Mouse (Mus musculus): Measurements from ENCODE around the gene Camk1. TPM values are rescaled to one million over a fixed set of nuclear protein-coding genes. Genes with fewer than 3 reads are reported as not detected.

Gene Camk1
- 47.2 and 54.3 TPM in 2 replicates for polyA plus RNA-seq (2016; fragmentation: Nextera tagmentation; extraction: Ambion mirVana)

DNA sequence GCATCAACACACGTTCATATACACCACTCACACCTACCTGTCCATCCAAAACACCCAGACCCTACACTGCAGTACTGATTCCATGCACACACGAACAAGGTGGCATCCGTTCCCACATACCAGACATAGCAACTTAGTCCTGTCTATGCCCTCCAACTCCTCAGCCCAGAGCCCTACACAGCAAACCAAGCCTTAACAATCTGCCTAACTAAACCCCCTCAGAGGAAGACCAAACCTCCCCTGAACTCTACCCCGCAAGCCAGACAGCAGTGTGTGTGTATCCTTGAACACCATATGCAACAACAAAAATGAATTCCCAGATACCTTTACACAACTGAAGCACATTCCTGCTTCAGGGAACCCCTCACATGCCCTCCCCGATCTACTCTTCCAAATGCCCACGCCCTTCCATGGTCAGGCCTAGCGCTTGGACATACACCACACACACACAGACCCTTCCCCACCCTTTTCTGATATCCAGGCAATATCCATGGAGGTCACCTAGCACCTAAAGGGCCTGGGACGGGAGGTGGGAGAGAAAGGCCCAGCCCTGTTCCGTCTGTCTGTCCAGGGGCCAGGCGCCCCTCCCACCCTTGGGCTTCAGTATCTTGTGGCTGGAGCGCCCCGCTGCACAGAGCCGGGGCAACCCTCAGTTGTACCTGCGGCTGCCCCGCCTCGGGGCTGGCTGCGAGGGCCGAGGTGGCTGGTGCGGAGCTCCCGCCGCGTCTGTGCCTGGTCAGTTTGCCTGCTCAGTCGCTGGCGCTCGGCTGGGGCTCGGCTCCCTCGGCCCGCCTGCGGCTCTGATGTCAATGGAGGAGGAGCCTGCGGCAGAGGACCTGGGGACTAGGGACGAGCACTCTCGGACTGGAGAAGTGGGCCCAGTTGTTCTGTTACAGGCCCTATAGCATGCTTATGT lies at the start of gene Camk1:
Gene Camk1 (minus strand): TSS at position 808 of the 916 bp plus-strand sequence.
- Histone ChIP-seq H3K9me3 (replicated peaks) (no peaks in the 10 kb centered on the region), H3K27ac (replicated peaks) (peak within 1 kb of the TSS; percentile 87), H3K4me1 (peaks cover 27% of the 10 kb centered on the region), H3K27me3 (ENCODE audit: low read depth, poor library complexity, severe bottlenecking) (no peaks in the 10 kb centered on the region), H3K36me3 (peaks cover 19% of the 10 kb centered on the region), H3K4me3 (peak within 1 kb of the TSS; percentile 65)
- 16% methylated on average over 32 of the region's 32 CpGs for WGBS
- DNase-seq (ENCODE audit: low spot score) = peak; percentile 71

GRCm38 (mm10) chr6:113392387-113393071 lies 48.7 kb upstream of the Camk1 start:
- Histone ChIP-seq H3K27ac (replicated peaks) (peak overlapping the region; percentile 93), H3K4me1 (peaks cover 29% of the 10 kb centered on the region), H3K36me3 (peaks cover 53% of the 10 kb centered on the region), H3K4me3 (peak overlapping the region; percentile 69), H3K9me3 (replicated peaks) (no peaks in the 10 kb centered on the region), H3K27me3 (ENCODE audit: low read depth, poor library complexity, severe bottlenecking) (no peaks in the 10 kb centered on the region)
- under 1% methylated on average over 51 of the region's 51 CpGs for WGBS
- peak; percentile 86 for DNase-seq (ENCODE audit: low spot score)

GRCm38 (mm10) chr6:113392015-113392386 lies 48.2 kb upstream of the Camk1 start:
- Histone ChIP-seq H3K4me1 (peaks cover 29% of the 10 kb centered on the region), H3K36me3 (peaks cover 58% of the 10 kb centered on the region), H3K27ac (replicated peaks) (peak overlapping the region; percentile 93), H3K27me3 (ENCODE audit: low read depth, poor library complexity, severe bottlenecking) (no peaks in the 10 kb centered on the region), H3K9me3 (replicated peaks) (no peaks in the 10 kb centered on the region), H3K4me3 (peak overlapping the region; percentile 69)
- 27% methylated on average over 10 of the region's 10 CpGs for WGBS
- DNase-seq (ENCODE audit: low spot score) = no peak

DNA sequence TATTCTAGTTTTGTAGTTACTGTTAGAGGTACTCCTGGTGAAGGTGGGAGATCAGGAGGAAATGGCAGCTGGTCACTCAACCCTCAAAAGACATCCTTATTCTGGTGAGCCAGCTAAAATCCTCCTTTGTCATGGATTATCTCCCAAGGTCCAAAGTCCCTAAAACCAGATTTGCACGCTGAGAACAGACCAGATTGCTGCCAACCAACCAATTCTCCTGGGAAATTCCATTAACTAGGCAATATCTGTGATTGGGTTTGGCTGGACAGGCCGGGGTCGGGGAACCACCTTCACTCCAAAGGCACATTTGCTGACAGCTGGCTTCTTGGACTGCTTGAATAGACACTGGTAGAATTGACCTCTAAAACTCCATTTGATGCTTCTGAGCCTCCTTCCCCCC lies 46.9 kb upstream of the Camk1 start:
- WGBS = 84% methylated on average over 3 of the region's 3 CpGs
- Histone ChIP-seq H3K9me3 (replicated peaks) (no peaks in the 10 kb centered on the region), H3K36me3 (peaks cover 69% of the 10 kb centered on the region), H3K4me1 (peaks cover 29% of the 10 kb centered on the region), H3K27ac (replicated peaks) (no peak overlapping the region), H3K27me3 (ENCODE audit: low read depth, poor library complexity, severe bottlenecking) (no peaks in the 10 kb centered on the region), H3K4me3 (no peak overlapping the region)
- no peak for DNase-seq (ENCODE audit: low spot score)

DNA sequence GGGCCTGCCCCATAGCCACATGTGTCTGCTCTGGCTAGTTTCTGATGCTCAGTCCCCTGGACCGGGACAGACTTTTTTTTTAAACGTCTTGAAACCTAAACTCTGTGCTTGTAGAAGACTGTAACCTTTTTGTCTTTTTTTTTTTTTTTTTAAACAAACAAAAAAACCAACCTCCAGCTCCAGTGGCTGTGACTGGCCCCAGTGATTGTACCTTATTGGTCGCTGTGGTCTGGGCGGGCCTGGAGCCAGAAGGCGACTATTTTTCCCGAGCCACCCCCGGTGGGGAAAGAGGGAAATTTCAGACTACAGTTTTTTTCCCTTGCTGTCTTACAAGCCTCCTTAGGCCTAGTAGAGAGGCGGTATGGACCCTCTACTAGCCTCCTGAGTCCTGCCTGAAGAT lies 45.2 kb upstream of the Camk1 start, which contains the start of gene Ttll3:
Gene Ttll3 (plus strand): TSS at position 301 of the 400 bp plus-strand sequence.
- peaks cover 75% of the 10 kb centered on the region for H3K36me3 ChIP-seq
- no peaks in the 10 kb centered on the region for H3K9me3 ChIP-seq (replicated peaks)
- no peak for DNase-seq (ENCODE audit: low spot score)
- WGBS = 88% methylated on average over 8 of the region's 8 CpGs
- no peak within 1 kb of the TSS for H3K27ac ChIP-seq (replicated peaks)
- peaks cover 29% of the 10 kb centered on the region for H3K4me1 ChIP-seq
- H3K4me3 ChIP-seq = no peak within 1 kb of the TSS
- H3K27me3 ChIP-seq (ENCODE audit: low read depth, poor library complexity, severe bottlenecking) = no peaks in the 10 kb centered on the region

- no peak for DNase-seq (ENCODE audit: low spot score)
- H3K27ac ChIP-seq (replicated peaks) = no peak overlapping the region
- peaks cover 5% of the 10 kb centered on the region for H3K4me1 ChIP-seq
- 93% methylated on average over 3 of the region's 3 CpGs for WGBS
- H3K4me3 ChIP-seq = no peak overlapping the region
- H3K27me3 ChIP-seq (ENCODE audit: low read depth, poor library complexity, severe bottlenecking) = no peaks in the 10 kb centered on the region
- H3K36me3 ChIP-seq = peaks cover 100% of the 10 kb centered on the region
- H3K9me3 ChIP-seq (replicated peaks) = no peaks in the 10 kb centered on the region
These were observed 42.2 kb upstream of the Camk1 start for GRCm38 (mm10) chr6:113386025-113386424.

DNA sequence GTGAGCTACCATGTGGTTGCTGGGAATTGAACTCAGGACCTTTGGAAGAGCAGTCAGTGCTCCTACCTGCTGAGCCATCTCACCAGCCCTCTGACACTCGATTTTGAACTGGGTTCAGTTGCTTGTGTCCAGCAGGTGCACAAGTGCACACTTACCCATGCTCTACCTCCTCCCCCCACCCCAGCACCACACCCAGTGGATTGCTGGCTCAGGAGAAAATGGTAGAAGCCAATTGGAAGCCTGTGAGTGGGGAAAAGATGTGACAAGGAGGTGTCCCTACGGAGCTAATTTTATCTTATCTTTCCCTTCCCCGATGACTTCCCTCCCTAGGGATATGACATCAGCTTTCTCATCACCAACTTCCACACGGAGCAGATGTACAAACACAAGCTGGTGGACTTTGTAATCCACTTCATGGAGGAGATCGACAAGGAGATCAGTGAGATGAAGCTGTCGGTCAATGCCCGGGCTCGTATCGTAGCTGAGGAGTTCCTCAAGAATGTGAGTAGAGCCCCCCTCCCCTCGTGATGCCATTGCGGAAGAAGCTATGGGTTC lies 41.5 kb upstream of the Camk1 start:
- Histone ChIP-seq H3K27ac (replicated peaks) (no peak overlapping the region), H3K27me3 (ENCODE audit: low read depth, poor library complexity, severe bottlenecking) (no peaks in the 10 kb centered on the region), H3K4me1 (0 out of 2 replicates have a peak, but pooled peaks cover 2% of the 10 kb centered on the region), H3K4me3 (no peak overlapping the region), H3K9me3 (replicated peaks) (no peaks in the 10 kb centered on the region), H3K36me3 (peaks cover 100% of the 10 kb centered on the region)
- WGBS = 91% methylated on average over 11 of the region's 11 CpGs
- no peak for DNase-seq (ENCODE audit: low spot score)

DNA sequence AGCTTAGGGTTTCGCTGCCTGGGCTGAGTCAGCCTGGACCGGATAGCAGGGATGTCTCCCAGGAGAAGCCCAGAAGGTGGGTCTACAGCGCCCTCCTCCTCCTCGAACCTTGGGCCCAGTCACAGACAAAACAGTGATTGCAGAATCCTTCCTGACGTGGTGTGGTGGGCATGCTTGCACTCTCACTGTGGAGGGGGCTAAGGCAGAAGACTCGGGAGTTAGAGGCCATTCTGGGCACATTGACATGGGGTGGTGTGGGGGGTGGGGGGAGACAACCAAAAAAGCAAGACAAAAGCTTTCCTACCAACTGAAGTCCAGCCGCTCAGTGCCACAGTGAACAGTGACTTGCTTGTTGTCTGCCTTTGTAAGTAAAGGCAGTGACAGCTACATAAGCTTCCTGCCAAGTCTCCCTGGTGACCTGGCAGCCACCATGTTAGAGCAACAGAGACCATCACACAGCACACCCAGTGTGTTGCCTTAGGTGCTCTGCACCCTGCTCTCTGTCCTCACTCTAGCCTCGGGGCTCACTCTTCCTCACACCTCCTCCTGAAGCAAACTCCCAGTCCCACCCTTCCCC lies 40.7 kb upstream of the Camk1 start:
- WGBS = 92% methylated on average over 8 of the region's 8 CpGs
- no peak overlapping the region for H3K27ac ChIP-seq (replicated peaks)
- no peaks in the 10 kb centered on the region for H3K27me3 ChIP-seq (ENCODE audit: low read depth, poor library complexity, severe bottlenecking)
- H3K9me3 ChIP-seq (replicated peaks) = no peaks in the 10 kb centered on the region
- H3K4me1 ChIP-seq = peaks cover 5% of the 10 kb centered on the region; the same call in 1 of the 2 replicates
- H3K4me3 ChIP-seq = no peak overlapping the region
- no peak for DNase-seq (ENCODE audit: low spot score)
- H3K36me3 ChIP-seq = peaks cover 94% of the 10 kb centered on the region

DNA sequence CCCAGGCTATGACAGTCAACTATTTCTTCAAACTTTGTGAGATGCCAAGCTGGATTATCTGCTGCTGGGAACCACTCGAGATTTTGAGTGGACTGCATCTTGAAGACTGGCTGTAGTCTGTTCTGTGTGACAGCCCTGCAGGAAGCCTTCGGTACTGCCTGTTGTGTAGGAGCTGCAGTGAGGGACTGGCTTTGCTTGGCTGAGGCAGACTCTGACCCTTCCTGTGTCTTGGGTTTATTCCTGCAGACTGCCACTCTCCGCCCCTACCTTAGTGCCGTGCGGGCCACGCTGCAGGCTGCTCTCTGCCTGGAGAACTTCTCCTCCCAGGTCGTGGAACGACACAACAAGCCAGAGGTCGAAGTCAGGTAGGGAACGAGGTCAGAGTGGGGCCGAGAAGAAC lies 36.7 kb upstream of the Camk1 start:
- Histone ChIP-seq H3K27ac (replicated peaks) (no peak overlapping the region), H3K9me3 (replicated peaks) (no peaks in the 10 kb centered on the region), H3K36me3 (peaks cover 61% of the 10 kb centered on the region), H3K27me3 (ENCODE audit: low read depth, poor library complexity, severe bottlenecking) (no peaks in the 10 kb centered on the region), H3K4me3 (no peak overlapping the region), H3K4me1 (peaks cover 28% of the 10 kb centered on the region)
- 93% methylated on average over 11 of the region's 11 CpGs for WGBS
- no peak for DNase-seq (ENCODE audit: low spot score)

DNA sequence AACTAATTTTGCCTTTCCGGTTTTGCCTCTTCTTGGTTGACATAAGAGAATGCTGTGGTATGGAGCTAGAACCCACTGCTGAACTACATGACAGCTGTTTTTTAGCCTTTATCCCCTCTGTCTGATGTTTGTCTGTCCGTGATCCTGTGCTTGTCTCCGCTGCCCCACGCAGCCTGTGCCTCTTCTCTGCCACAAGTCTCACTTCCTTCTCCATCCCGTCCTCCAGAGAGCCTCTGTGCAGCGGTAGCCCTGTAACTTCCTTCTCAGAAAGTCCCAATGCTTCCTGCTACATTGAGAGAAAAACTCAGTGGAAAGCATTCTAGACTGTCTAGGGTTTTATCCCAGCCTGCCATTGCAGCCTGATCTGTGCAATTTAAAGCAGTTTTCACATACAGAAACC lies 35.5 kb upstream of the Camk1 start:
- no peak for DNase-seq (ENCODE audit: low spot score)
- Histone ChIP-seq H3K9me3 (replicated peaks) (no peaks in the 10 kb centered on the region), H3K36me3 (peaks cover 61% of the 10 kb centered on the region), H3K27me3 (ENCODE audit: low read depth, poor library complexity, severe bottlenecking) (no peaks in the 10 kb centered on the region), H3K4me3 (peak overlapping the region; percentile 90), H3K4me1 (peaks cover 28% of the 10 kb centered on the region), H3K27ac (replicated peaks) (no peak overlapping the region)
- 90% methylated on average over 6 of the region's 6 CpGs for WGBS

GRCm38 (mm10) chr6:113377496-113378385 lies 34.0 kb upstream of the Camk1 start, which contains the start of the genes Tada3 and Arpc4:
Tada3 (minus strand) TSS chr6:113377883.
Arpc4 (plus strand) TSS chr6:113378115.
- WGBS = under 1% methylated on average over 61 of the region's 61 CpGs
- peaks cover 28% of the 10 kb centered on the region for H3K4me1 ChIP-seq
- peak within 1 kb of the TSS; percentile 90 for H3K4me3 ChIP-seq
- H3K27me3 ChIP-seq (ENCODE audit: low read depth, poor library complexity, severe bottlenecking) = no peaks in the 10 kb centered on the region
- peak within 1 kb of the TSS; percentile 97 for H3K27ac ChIP-seq (replicated peaks)
- peak; percentile 94 for DNase-seq (ENCODE audit: low spot score)
- H3K9me3 ChIP-seq (replicated peaks) = no peaks in the 10 kb centered on the region
- peaks cover 61% of the 10 kb centered on the region for H3K36me3 ChIP-seq

DNA sequence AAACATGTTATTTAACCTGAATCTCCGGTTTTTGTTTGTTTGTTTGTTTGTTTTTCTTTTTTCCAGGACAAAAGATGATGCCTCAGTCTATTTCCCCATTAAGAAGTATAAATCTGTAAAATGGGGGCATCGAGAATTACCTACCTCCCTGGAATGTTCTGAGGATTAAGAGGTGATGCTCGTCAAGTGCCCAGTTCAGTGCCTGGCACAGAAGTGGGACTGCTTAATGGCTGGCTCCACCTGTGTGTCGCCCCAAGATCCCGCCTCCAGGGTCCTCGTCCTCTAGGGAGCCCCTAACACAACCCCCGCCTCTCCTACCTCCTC lies 33.4 kb upstream of the Camk1 start:
- 11% methylated on average over 7 of the region's 7 CpGs for WGBS
- DNase-seq (ENCODE audit: low spot score) = no peak
- Histone ChIP-seq H3K4me3 (peak overlapping the region; percentile 90), H3K27me3 (ENCODE audit: low read depth, poor library complexity, severe bottlenecking) (no peaks in the 10 kb centered on the region), H3K9me3 (replicated peaks) (no peaks in the 10 kb centered on the region), H3K27ac (replicated peaks) (peak overlapping the region; percentile 97), H3K4me1 (peaks cover 28% of the 10 kb centered on the region), H3K36me3 (peaks cover 61% of the 10 kb centered on the region)
